Mouse (Mus musculus) C2C12 (cell line): Measurements from ENCODE around the gene Mib2. TPM values are rescaled to one million over a fixed set of nuclear protein-coding genes. Genes with fewer than 3 reads are reported as not detected.
"Not testable (repeated sequence)": the region's sequence is repeated elsewhere in the genome, so short reads cannot be mapped to it uniquely, and the experiment has no call there.

ENCODE experiments used
- H3K27me3 ChIP-seq: one replicate; pipeline ENCODE4 v1.6.1; 2011; ENCODE audit not compliant: control insufficient read depth, insufficient read depth, insufficient read length
- H3K36me3 ChIP-seq: one replicate; pipeline ENCODE4 v1.6.1; 2011; ENCODE audit not compliant: control insufficient read depth, insufficient read depth
- H3K4me3 ChIP-seq: one replicate; pipeline ENCODE4 v1.5.1; 2011; ENCODE audit warnings: mild to moderate bottlenecking, control low read depth; ENCODE audit not compliant: poor library complexity, insufficient read depth, severe bottlenecking
- H3K79me2 ChIP-seq: one replicate; pipeline ENCODE4 v1.6.1; 2011; ENCODE audit not compliant: control insufficient read depth, insufficient read depth
- H3K79me3 ChIP-seq: one replicate; pipeline ENCODE4 v1.6.1; 2011; ENCODE audit warnings: low read depth, control low read depth
- H3ac ChIP-seq: one replicate; pipeline ENCODE3; 2011; ENCODE audit warnings: low read depth; ENCODE audit not compliant: control insufficient read depth, insufficient read length
- CEBPB ChIP-seq: IDR thresholded peaks from one replicate; pipeline ENCODE4 v1.6.1; 2011; ENCODE audit warnings: low read depth, mild to moderate bottlenecking, control low read depth, moderate library complexity
- CTCF ChIP-seq: IDR thresholded peaks from one replicate; pipeline ENCODE4 v1.5.1; 2011; ENCODE audit not compliant: control insufficient read depth, insufficient read depth, insufficient read length
- FOSL1 ChIP-seq: IDR thresholded peaks from one replicate; pipeline ENCODE4 v1.8.0; 2011; ENCODE audit warnings: mild to moderate bottlenecking, low read length; ENCODE audit not compliant: poor library complexity, insufficient read depth, severe bottlenecking
- MAX ChIP-seq: IDR thresholded peaks from one replicate; pipeline ENCODE4 v1.6.1; 2011; ENCODE audit warnings: mild to moderate bottlenecking, control low read depth
- MYOD1 ChIP-seq: IDR thresholded peaks from one replicate; pipeline ENCODE4 v1.6.1; 2011; ENCODE audit warnings: low read depth; ENCODE audit not compliant: control insufficient read depth, insufficient read length
- MYOG ChIP-seq: IDR thresholded peaks from one replicate; pipeline ENCODE4 v1.6.1; 2011; ENCODE audit not compliant: control insufficient read depth, insufficient read length; ENCODE audit errors: extremely low read depth
- USF1 ChIP-seq: IDR thresholded peaks from one replicate; pipeline ENCODE4 v1.6.1; 2011; ENCODE audit warnings: low read depth, mild to moderate bottlenecking, control low read depth, moderate library complexity
- polyA plus RNA-seq: library from polyadenylated mRNA; unstranded; fragments of >200 nt; fragmentation: generic; extraction: Trizol; gene quantifications from one replicate; pipeline ENCODE4 v1.2.1, GENCODE M21; 2012; ENCODE audit warnings: missing spikeins

Mib2 gene
- polyA plus RNA-seq, 1 experiment: 16.2 TPM

DNA sequence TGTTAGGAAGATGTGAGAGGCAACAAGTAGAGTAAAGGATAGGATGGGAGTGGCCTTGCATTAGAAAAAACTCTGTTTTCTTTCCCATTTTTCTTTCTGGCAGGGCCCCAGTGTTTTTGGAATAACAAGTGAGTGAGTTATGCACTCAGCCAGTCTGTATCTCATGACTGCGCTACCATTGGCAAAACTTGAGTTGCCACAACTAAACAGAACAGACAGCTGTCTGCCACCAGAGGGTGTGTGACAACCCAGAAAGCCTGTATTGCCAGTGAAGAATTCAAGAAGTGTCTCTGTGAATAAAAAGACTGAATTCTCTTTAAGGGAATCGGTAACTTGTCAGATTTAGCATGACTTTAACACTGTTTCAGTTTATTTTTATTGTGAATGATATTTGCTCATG lies 7.0 kb upstream of the Mib2 start:
- Histone ChIP-seq H3ac (no peak overlapping the region), H3K79me3 (no peaks in the 10 kb centered on the region), H3K36me3 (no peaks in the 10 kb centered on the region), H3K4me3 (no peak overlapping the region), H3K27me3 (no peaks in the 10 kb centered on the region), H3K79me2 (no peaks in the 10 kb centered on the region)
- TF ChIP-seq MAX (no peak), CEBPB (no peak), MYOD1 (no peak), FOSL1 (no peak), CTCF (peak; percentile 26), MYOG (no peak), USF1 (no peak)

DNA sequence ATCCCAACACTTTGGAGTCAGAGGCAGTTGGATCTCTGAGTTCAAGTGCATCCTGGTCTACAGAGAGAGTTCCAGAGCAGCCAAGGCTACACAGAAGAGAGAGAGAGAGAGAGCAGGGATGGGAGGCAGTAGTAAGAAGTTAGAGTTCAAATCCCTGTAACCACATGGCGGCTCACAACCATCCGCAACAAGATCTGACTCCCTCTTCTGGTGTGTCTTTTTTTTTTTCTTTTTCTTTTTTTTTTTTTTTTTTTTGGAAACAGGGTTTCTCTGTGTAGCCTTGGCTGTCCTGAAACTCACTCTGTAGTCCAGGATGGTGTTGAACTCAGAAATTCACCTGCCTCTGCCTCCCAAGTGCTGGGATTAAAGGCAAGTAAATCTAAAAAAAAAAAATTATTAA lies 3.1 kb upstream of the Mib2 start:
- H3K4me3 ChIP-seq: no peak overlapping the region
- no peaks in the 10 kb centered on the region for H3K27me3 ChIP-seq
- no peak for TF ChIP-seq MYOD1
- no peak for TF ChIP-seq USF1
- no peak for TF ChIP-seq CTCF
- TF ChIP-seq FOSL1: no peak
- TF ChIP-seq CEBPB: no peak
- TF ChIP-seq MYOG: no peak
- TF ChIP-seq MAX: no peak
- no peaks in the 10 kb centered on the region for H3K79me2 ChIP-seq
- H3K79me3 ChIP-seq: no peaks in the 10 kb centered on the region
- no peak overlapping the region for H3ac ChIP-seq
- no peaks in the 10 kb centered on the region for H3K36me3 ChIP-seq

GRCm38 (mm10) chr4:155670236-155670635 lies 1.2 kb upstream of the Mib2 start:
- not testable (repeated sequence) for H3K4me3 ChIP-seq, H3ac ChIP-seq, H3K79me2 ChIP-seq

DNA sequence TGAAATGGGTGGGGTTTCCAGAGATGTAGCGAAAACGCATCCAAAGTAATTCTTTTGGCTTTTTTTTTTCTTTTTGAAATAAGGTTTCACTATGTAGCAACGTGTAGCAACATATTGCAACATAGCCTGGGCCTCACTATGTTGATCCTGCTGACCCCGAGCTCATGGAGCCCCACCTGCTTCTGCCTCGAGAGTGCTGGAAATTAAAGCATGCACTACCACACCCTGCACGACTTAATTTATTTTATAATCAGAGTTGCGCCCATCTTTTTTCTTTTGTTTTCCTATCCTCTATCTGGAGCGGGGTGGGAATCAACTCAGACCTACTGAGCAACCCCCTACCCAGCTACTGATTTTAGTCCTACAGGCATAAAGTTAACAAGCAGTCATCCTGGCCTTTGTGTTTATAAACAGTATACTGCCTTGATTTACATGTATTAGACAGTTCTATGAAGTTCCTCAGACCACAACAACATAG lies 639 bp upstream of the Mib2 start:
- Histone ChIP-seq H3K27me3 (no peaks in the 10 kb centered on the region), H3K79me3 (no peaks in the 10 kb centered on the region), H3K36me3 (no peaks in the 10 kb centered on the region), H3K4me3 (peak overlapping the region; percentile 79), H3ac (no peak overlapping the region), H3K79me2 (no peaks in the 10 kb centered on the region)
- TF ChIP-seq MYOD1: no peak
- no peak for TF ChIP-seq CEBPB
- no peak for TF ChIP-seq MAX
- TF ChIP-seq CTCF: no peak
- no peak for TF ChIP-seq FOSL1
- TF ChIP-seq USF1: no peak
- TF ChIP-seq MYOG: no peak

More at GRCm38 (mm10) chr4:155670236-155670635, 1.2 kb upstream of the Mib2 start:
- H3K27me3 ChIP-seq, H3K36me3 ChIP-seq, H3K79me3 ChIP-seq: not testable (repeated sequence)

DNA sequence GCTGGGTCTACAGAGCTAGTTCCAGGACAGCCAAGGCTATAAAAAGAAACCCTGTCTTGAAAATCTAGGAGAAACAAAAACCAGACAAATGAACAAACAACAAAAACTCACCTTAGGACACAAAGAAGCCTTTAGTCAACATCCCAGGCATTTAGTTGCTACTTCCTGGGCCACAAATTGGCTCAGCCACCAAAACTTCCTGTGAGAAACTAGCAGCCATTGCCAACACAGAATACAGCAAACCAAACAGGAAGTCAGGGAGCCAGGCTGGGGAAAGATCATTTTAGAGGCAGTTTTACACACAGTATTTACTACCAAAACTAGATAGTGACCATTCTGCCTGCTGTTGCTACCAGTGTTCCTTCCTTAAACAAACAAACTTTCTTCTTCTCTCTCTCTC lies 2.1 kb downstream of the Mib2 start:
- Histone ChIP-seq H3K79me2 (no peaks in the 10 kb centered on the region), H3K36me3 (no peaks in the 10 kb centered on the region), H3K79me3 (no peaks in the 10 kb centered on the region), H3K4me3 (no peak overlapping the region), H3K27me3 (no peaks in the 10 kb centered on the region), H3ac (no peak overlapping the region)
- TF ChIP-seq CEBPB (no peak), MAX (no peak), MYOG (no peak), MYOD1 (no peak), USF1 (no peak), FOSL1 (no peak), CTCF (no peak)

GRCm38 (mm10) chr4:155660641-155661040 lies 8.4 kb downstream of the Mib2 start:
- no peaks in the 10 kb centered on the region for H3K27me3 ChIP-seq
- H3K79me2 ChIP-seq: no peaks in the 10 kb centered on the region
- H3K79me3 ChIP-seq: no peaks in the 10 kb centered on the region
- no peak overlapping the region for H3K4me3 ChIP-seq
- H3K36me3 ChIP-seq: no peaks in the 10 kb centered on the region
- H3ac ChIP-seq: no peak overlapping the region
- TF ChIP-seq MAX (no peak), USF1 (no peak), MYOD1 (no peak), CEBPB (no peak), FOSL1 (no peak), MYOG (no peak), CTCF (no peak)

- Histone ChIP-seq H3ac (no peak overlapping the region), H3K27me3 (no peaks in the 10 kb centered on the region), H3K79me3 (no peaks in the 10 kb centered on the region), H3K4me3 (no peak overlapping the region), H3K36me3 (no peaks in the 10 kb centered on the region), H3K79me2 (no peaks in the 10 kb centered on the region)
- TF ChIP-seq CEBPB (no peak), USF1 (no peak), FOSL1 (no peak), CTCF (no peak), MAX (no peak), MYOD1 (no peak), MYOG (no peak)
Measured at GRCm38 (mm10) chr4:155658961-155659360, 10.0 kb downstream of the Mib2 start.
